Mouse (Mus musculus) CD4-positive naive resting alpha-beta T cell, adult 76 days (primary cell): Measurements from ENCODE around the gene Tapbpl. TPM values are rescaled to one million over a fixed set of nuclear protein-coding genes. Genes with fewer than 3 reads are reported as not detected.

Source experiments
- total RNA-seq: library from RNA; stranded (reverse); gene quantifications from one replicate; pipeline ENCODE4 v1.2.4, GENCODE M21; 2023

Tapbpl gene
- 29.7 TPM for total RNA-seq

DNA sequence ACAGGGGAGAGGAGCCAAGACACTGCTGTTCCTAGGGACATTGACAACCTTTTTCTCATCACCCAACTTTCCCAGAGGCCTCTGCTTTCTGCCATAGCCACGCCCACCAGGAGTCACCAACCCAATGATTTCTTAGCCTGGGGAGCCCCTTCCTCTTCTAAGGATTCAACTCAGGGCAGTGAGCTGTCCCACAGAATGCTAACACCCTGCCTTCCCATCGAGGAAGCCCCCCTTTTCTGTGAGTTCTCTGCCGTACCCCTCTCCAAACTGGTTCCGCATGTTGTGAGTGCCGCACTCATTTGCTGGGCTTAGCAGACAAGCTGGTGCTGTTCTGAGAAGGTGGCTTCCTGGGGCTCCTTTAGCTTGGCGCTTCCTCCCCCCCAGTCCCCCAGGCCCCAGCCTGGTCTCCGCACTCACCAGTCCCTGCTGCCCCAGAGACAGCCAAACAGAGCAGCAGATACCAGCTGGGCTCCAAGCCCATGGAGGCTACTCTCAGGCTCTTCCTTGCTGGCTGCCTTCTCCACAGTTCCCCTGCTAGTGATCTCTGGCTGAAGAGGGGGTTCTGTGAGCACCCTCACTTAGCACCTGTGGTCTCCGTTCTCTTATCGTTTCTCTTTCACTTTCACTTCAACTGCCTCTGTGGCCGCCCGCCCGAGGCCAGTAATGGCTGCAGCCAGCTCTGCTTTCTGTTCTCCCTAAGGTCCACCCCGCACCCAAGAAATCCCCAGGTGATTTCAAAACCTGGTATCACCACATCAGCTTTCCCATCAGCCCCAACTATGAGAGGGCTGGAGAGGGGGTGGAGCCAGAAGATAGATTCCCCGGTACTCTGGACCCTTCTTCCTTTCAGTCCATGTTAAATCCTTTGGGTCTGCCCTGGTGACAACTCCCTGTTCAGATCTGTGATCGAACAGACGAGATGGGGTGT, at the start of gene Tapbpl:
Gene Tapbpl, minus strand, starts transcription at position 744 of the 928 bp plus-strand sequence.

DNA sequence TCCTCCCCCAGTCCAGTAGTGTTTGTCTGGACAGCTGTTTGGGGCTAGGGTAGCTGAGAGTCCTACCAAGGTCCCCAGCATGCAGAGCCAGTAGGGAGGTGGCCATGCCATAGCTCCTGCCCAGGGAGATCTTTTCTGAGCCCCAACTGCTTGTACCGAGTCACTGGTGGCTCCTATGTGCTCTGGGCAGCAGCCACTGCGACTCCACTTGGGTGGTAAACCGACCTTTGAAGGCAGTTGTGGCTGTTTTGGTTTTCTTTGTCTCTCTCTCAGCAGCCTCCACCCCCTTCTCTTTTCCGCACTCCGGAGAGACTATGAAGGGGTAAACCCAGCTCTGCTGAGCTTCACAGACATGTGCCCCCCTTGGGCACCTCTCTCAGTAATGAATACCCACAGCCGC, 5.1 kb upstream of the Tapbpl start, which contains the start of gene Cd27:
Gene Cd27, minus strand, starts transcription at position 229 of the 400 bp plus-strand sequence.

DNA sequence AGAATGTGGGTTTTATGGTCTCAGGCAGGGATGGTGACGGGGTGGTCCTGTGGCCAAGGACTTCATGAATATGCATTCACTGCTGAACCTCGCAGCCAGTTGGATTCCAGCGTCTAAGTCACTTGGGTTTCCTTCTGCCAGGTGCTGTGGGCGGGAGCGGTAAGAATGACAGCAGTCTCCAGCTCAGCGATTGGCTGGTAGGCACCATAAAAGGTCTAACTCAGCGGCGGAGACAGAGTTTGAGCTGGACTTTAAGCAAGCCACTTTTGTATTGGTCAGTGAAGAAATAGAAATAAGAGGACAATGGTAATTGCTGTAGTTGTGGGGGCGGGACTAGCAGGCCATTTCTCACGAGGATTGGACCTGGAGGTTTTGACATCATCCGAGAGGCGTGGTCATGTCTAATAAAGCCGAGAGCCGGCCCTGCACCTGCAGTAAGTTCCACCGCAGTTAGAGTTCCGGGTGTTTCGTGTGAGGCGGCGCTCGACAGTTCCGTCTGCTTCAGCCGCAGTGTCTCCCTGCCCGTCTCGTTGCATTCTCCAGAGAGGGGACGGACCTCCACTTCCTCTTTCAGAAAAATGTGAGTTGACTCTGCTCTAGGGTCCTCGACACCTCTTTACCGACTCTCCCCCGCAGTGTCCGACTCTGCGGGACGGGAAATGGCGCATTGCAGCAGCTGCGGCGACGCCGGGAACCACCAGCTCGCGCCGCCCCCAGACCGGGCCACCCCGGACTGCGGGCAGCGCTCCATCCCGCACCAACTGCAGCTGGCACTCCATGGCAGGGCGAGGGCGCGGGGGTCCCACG, 16.3 kb downstream of the Tapbpl start, which contains the start of gene Vamp1:
Gene Vamp1, plus strand, starts transcription at position 404 of the 807 bp plus-strand sequence.

DNA sequence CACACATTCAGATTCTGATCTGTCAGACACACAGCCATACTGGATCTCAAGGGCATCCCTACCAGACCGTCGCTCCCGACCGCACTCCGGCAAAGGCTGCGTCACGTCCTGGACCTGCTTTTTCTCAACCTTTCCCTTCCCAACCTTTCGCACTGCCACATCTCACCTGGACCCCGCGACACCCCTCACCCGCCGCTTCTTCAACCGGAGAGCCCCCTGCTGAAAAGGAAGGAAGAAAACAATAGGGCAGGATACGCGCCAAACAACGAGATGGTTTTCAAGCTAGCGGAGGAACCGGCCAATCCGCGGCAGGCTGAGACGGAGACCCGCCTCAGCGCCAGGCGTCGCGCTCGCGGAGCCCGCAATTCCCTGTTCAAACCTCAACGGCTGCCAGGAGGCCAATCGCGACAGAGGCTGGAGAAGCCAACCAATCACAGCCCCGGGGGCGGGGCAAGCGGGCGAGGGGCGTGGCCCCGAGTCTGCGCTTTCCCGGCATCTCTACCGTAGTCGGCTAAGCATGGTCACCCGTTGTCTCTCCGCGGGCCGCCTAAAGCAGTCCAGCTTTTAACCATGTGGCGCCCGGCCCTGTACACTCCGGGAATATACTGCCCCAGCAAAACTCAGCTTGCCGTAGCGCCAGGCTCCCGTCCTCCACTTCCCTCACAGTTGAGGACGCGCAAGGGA, 40.2 kb downstream of the Tapbpl start, which contains the start of the genes Ncapd2 and Mrpl51:
Gene Ncapd2, minus strand, starts transcription at position 370 of the 684 bp plus-strand sequence.
Gene Mrpl51, plus strand, starts transcription at position 470 of the 684 bp plus-strand sequence.

Other genes starting within 250 kb of the Tapbpl start
- gene Pianp, start 235.2 kb downstream of the Tapbpl start, total RNA-seq: 1.1 TPM
- 79.4 TPM for gene Zfp384, start 222.7 kb downstream of the Tapbpl start, total RNA-seq
- 72.1 TPM for gene Ing4, start 192.1 kb downstream of the Tapbpl start, total RNA-seq
- 10.1 TPM for gene Acrbp, start 182.2 kb downstream of the Tapbpl start, total RNA-seq
- 12.8 TPM for gene Lpar5, start 163.9 kb downstream of the Tapbpl start, total RNA-seq
- 269 TPM for gene Chd4, start 135.9 kb downstream of the Tapbpl start, total RNA-seq
- gene Nop2, start 100.0 kb downstream of the Tapbpl start, total RNA-seq: 31.9 TPM
- 32.4 TPM for gene Iffo1, start 86.6 kb downstream of the Tapbpl start, total RNA-seq
- 445 TPM for gene Gapdh, start 65.4 kb downstream of the Tapbpl start, total RNA-seq
- gene Ncapd2, start 40.2 kb downstream of the Tapbpl start, total RNA-seq: 28.7 TPM
- gene Mrpl51, start 40.1 kb downstream of the Tapbpl start, total RNA-seq: 19.4 TPM
- gene Vamp1, start 16.3 kb downstream of the Tapbpl start, total RNA-seq: 95.8 TPM
- 174 TPM for gene Cd27, start 5.2 kb upstream of the Tapbpl start, total RNA-seq
- not detected for gene Tuba3a, start 54.2 kb upstream of the Tapbpl start, total RNA-seq
- gene Ltbr, start 82.0 kb upstream of the Tapbpl start, total RNA-seq: 0.88 TPM
- gene Scnn1a, start 88.8 kb upstream of the Tapbpl start, total RNA-seq: not detected
- 71.1 TPM for gene Tnfrsf1a, start 117.5 kb upstream of the Tapbpl start, total RNA-seq
- not detected for gene Plekhg6, start 148.9 kb upstream of the Tapbpl start, total RNA-seq